Mouse (Mus musculus) T-helper 2 cell (primary cell): Measurements from ENCODE around the gene Hnrnpab.

Experiments used
- in situ Hi-C: fragments of 300-600 bp; cut with MboI, MseI; formaldehyde crosslinking; loops from one replicate; pipeline ENCODE4 v1.15.1; 2025; ENCODE audit warnings: high pct_unique_total_duplicates

The Hnrnpab gene

GRCm38 (mm10) chr11:51606447-51607095 lies at the start of gene Hnrnpab:
Gene Hnrnpab, minus strand, starts transcription at chr11:51606847.
- in situ Hi-C loops: loop anchor here (10.0 kb wide), 1 partner anchor 1382 kb away; no protein-coding TSS in a partner anchor

- in situ Hi-C loops: no loop called here
Observed at GRCm38 (mm10) chr11:51654891-51655290, 48.2 kb upstream of the Hnrnpab start.

DNA sequence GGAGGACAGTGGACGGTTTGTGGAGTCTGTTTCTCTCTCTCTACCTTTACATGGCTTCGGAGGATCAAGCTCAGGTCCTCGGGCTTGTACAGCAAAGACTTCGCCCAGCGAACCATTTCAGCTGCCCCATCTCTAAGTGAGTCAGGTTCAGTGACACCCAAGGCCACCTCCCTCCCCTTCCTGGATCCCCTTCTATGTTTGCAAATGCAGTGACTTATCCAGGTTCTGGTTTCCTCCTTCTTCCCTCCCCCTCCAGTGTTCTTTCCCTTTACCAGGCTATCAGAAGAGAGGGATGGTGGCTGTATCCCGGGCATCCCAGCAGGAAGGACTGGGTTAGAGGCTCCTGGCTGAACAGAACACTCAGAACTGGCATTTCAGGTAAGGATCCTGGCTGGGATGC lies 47.1 kb upstream of the Hnrnpab start:
- in situ Hi-C loops: no loop called here

DNA sequence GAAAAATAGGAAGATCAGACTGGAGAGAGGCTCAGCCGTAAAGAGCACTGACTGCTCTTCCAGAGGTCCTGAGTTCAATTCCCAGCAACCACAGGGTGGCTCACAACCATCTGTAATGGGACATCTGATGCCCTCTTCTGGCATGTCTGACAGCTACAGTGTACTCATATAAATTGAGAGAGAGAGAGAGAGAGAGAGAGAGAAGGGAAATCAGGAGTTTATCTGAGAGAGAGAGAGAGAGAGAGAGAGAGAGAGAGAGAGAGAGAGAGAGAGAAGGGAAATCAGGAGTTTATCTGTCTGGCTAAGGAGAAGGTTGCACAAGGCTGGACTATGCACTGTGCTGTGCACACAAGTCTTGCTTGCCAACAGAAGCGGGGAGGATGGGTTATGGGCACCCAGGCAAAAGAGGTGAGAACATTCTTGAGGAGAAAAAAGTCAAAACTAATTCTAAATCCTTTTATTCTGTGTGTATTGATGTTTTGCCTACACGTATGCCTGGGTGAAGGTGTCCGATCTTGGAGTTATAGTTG lies 46.3 kb upstream of the Hnrnpab start:
- in situ Hi-C loops: no loop called here

- in situ Hi-C loops: no loop called here
Observed at GRCm38 (mm10) chr11:51650691-51651515, 44.3 kb upstream of the Hnrnpab start, which contains the start of the genes N4bp3 and D930048N14Rik. Gene N4bp3, minus strand, starts transcription at chr11:51650842. Gene D930048N14Rik, plus strand, starts transcription at chr11:51650954.

DNA sequence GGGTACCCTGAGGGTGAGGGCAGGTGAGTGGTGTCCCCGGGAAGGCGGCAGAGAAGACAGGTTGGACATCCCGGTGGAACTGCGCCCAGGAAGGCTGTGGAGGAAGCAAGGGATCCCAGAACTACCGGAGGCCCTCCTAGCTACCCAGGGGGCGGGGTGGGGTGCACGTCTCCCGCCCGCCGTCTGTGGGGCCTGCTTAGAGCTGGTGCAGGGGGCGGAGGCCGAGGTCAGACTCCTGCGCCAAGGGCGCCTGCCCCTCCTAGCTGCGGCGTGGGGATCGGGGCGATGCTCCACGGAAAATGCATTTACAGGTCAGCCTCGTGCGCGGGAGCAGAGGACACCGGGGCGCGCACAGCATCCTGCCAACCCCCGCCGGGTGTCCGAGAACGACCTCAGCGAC lies 43.6 kb upstream of the Hnrnpab start:
- in situ Hi-C loops: no loop called here

GRCm38 (mm10) chr11:51649889-51650199 lies 43.2 kb upstream of the Hnrnpab start:
- in situ Hi-C loops: no loop called here

- in situ Hi-C loops: no loop called here
Observed at GRCm38 (mm10) chr11:51649111-51649888, 42.7 kb upstream of the Hnrnpab start.

DNA sequence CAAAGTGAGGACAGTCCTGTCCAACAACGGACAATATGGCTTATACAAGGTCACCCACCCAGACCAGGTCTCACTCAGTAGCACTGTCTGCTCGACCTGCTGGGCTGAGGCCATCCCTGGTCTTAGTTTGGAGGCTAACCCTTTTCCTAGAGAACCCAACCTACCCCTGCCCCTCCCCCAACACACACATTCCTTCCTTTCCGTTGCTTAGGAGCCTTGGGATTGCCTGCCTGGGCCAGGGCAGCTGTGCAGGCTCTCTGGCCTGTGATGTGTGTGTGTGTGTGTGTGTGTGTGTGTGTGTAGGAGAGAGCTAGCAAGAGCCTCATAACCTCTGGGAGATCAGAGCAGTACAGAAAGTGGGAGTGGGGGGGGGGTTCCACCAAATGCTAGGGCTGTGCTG lies 41.9 kb upstream of the Hnrnpab start:
- in situ Hi-C loops: no loop called here

DNA sequence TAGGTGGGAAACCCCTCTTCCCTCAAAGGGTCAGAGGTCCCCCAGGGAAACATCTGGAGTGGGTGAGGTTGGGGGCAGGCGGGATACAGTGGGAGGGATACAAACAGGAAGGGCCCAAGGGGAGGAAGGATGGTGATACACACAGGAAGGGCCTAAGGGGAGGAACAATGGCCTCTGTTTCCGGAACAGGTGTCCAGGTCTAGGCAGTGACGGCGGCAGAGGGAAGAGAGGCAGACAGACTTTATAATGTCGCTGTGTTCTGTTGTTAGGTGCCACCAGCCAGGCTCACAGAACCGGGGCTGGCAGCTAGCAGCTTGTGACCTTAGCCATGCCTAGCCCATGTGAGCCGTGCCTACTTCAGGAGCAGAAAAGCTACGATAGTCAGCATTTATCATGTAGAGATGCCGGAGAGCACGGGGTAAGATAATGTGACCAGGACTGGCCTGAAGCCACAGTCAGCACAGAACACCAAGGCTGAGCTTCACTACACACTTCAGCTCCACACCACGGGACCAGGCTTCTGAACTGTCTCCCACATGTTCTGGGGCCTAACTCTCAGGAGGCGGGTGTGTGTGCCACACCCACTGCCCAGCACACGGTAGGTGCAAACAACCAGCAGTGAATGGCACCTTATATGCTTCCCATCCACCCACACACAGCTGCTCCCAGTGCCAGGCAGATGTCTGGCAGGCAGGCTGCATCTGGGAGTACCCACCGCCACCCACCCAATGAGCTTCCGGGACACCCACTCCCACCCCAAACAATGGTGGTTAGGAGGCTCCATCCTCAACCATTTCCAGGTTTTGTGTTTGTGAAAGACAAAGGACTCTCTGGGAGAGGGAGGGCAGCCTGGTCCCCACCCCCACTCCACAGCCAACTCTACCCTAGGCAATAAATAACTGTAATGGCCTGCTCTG lies 40.4 kb upstream of the Hnrnpab start:
- in situ Hi-C loops: no loop called here

- in situ Hi-C loops: no loop called here
Observed at GRCm38 (mm10) chr11:51646245-51646644, 39.6 kb upstream of the Hnrnpab start.

DNA sequence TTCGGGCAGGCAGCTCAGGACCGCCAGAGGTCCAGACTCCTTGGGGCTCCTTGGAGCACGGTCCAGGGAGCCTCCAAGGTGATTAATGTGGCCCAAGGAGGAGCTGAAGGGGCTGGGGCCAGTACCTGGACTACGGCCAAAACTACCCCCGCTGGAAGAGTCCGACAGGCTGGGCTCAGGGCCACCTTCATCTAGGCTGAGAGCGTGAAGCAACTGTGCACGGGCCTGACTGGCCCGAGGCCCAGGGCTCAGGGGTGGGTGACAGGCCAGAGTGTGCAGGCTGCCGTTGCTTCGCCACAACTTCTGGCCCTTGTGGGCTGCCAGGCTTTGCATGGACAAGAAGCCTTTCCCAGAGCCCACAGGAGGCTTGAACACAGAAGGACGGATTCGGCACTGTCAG lies 38.6 kb upstream of the Hnrnpab start:
- in situ Hi-C loops: no loop called here

DNA sequence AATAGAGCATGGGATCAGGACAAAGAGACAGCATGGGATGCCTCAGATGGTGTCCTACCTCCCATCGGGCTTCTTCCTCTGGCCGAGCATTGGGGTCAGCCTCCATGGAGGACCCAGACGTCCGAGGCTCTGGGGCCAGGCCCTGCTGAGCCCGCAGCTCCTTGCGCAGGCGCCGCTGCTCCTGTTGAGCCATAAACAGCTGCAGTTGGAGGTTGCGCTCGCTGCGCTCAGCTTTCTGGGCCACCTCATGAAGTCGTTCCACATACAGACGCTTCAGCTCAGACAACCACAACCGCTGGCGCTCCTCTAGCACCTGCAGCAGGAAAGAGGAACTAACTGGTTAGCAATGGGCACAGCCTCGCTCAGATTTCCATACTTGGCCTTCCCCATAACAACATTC lies 37.6 kb upstream of the Hnrnpab start:
- in situ Hi-C loops: loop anchor here (5.0 kb wide), 1 partner anchor 43 kb away; the partner anchor contains the start of gene 0610009B22Rik

- in situ Hi-C loops: loop anchor here (5.0 kb wide), 1 partner anchor 44 kb away; the partner anchor contains the start of gene 0610009B22Rik
Observed at GRCm38 (mm10) chr11:51643761-51644160, 37.1 kb upstream of the Hnrnpab start.

GRCm38 (mm10) chr11:51643202-51643601 lies 36.6 kb upstream of the Hnrnpab start:
- in situ Hi-C loops: loop anchor here (5.0 kb wide), 1 partner anchor 44 kb away; the partner anchor contains the start of gene 0610009B22Rik

DNA sequence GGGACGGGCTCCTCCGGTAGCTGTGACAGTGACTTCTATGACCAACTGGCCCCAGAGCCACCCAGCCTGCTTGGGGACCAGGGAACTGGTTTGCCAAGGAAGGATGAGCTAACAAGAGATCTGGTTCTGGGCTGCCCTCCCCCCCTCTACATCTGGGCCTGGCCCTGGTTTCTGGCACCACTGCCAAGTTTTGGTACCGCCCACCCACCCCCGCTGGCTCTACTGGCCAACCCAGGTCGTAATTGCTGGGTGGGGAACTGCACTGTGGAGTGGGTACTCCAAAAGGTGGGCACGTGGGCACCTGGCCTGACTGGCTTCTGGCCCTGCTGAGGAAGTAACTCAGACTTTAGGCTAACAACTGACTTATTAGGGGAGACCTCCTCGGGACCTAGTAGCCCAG lies 34.1 kb upstream of the Hnrnpab start:
- in situ Hi-C loops: loop anchor here (5.0 kb wide), 1 partner anchor 47 kb away; the partner anchor contains the start of gene 0610009B22Rik

DNA sequence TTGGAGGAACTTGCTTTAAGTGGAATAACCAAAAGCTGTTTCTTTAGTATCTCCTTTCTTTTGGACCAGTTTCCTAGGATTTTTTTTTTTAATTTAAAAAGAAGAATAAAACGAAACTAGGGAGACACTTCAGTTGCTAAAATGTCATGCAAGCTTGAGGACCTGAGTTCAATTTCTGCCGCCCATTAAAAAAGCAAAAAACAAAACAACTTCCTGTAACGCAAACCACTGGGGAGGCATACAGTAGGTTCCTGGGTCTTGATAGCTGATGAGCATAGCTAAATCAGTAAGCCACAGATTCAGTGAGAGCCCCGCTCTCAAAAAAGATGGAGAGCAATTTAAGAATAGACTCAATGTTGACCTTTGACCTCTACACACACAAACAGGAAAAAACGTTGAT lies 31.9 kb upstream of the Hnrnpab start:
- in situ Hi-C loops: no loop called here

DNA sequence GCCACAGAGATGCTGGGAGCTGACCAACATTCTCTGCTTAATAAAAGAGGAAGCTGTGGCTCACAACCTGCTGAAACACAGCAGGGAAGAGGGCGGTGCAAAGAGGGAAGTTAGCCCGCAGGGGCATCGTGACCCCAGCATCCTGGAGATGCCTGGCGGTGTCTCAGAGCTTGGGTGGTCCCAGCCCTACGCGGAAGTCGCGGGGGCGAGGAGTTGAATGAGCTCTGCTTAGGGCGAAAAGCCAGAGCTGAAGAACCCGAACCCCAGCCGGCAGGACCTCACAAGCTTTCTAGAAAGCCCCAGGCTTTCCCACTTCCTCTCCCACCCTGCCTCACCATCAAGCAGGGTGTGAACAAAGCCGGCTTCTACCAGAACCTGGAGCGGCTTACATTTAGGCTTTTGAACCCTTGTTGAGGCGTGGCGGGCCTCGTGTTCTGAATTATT lies 31.3 kb upstream of the Hnrnpab start:
- in situ Hi-C loops: no loop called here

DNA sequence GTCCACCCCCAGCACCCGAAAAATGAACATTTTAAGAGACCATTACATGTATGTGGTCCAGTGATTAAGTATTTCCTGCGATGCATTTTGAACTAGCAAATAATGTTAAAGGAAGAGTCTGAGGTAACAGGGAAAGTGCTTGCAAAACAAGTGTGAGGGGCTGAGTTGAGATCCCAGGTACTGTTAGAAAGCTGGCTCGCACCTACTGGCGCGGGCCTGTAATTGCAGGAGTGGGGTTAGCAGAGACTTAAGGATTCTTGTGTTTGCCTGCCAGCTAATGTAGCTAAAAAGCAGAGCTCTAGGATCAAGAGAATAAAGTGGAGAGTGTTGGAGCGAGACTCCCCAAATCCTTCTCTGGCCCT lies 29.7 kb upstream of the Hnrnpab start:
- in situ Hi-C loops: no loop called here

- in situ Hi-C loops: no loop called here
Observed at GRCm38 (mm10) chr11:51635525-51636322, 29.1 kb upstream of the Hnrnpab start, which contains the start of gene Rmnd5b. Gene Rmnd5b, minus strand, starts transcription at chr11:51635896.
